Mouse (Mus musculus) stomach, postnatal 0 days (tissue): ENCODE results near the gene Olfr228. TPM values are rescaled to one million over a fixed set of nuclear protein-coding genes. Genes with fewer than 3 reads are reported as not detected.

Experiments
- polyA plus RNA-seq: library from polyadenylated mRNA; unstranded; fragments of >200 nt; fragmentation: Nextera tagmentation; extraction: Ambion mirVana; gene quantifications from 2 replicates; pipeline ENCODE4 v1.2.1, GENCODE M21; 2015

Gene Olfr228
- polyA plus RNA-seq, 1 experiment from 2014 or later, result not detected

Other genes with a start within 250 kb of the Olfr228 start
- gene Olfr1048, start 247.1 kb downstream of the Olfr228 start, polyA plus RNA-seq, result not detected in 2 replicates
- not detected in 2 replicates for gene Olfr1049, start 229.1 kb downstream of the Olfr228 start, polyA plus RNA-seq
- gene Olfr1051, start 208.3 kb downstream of the Olfr228 start, polyA plus RNA-seq, result not detected in 2 replicates
- gene Olfr1052, start 194.9 kb downstream of the Olfr228 start, polyA plus RNA-seq, result not detected in 2 replicates
- not detected in 2 replicates for gene Olfr1053, start 172.1 kb downstream of the Olfr228 start, polyA plus RNA-seq
- not detected in 2 replicates for gene Olfr1054, start 152.0 kb downstream of the Olfr228 start, polyA plus RNA-seq
- not detected in 2 replicates for gene Olfr1055, start 137.1 kb downstream of the Olfr228 start, polyA plus RNA-seq
- gene Olfr1056, start 124.9 kb downstream of the Olfr228 start, polyA plus RNA-seq, result not detected in 2 replicates
- not detected in 2 replicates for gene Olfr1057, start 109.0 kb downstream of the Olfr228 start, polyA plus RNA-seq
- gene Olfr1058, start 98.8 kb downstream of the Olfr228 start, polyA plus RNA-seq, result not detected in 2 replicates
- not detected in 2 replicates for gene Olfr1061, start 73.3 kb downstream of the Olfr228 start, polyA plus RNA-seq
- gene Olfr1062, start 60.6 kb downstream of the Olfr228 start, polyA plus RNA-seq, result not detected in 2 replicates
- gene Olfr1065, start 36.8 kb downstream of the Olfr228 start, polyA plus RNA-seq, result not detected in 2 replicates
- gene Olfr1066, start 31.1 kb downstream of the Olfr228 start, polyA plus RNA-seq, result not detected in 2 replicates
- not detected in 2 replicates for gene Olfr1076, start 21.1 kb upstream of the Olfr228 start, polyA plus RNA-seq
- gene Olfr1079, start 55.1 kb upstream of the Olfr228 start, polyA plus RNA-seq, result not detected in 2 replicates
- not detected in 2 replicates for gene Olfr1080, start 70.8 kb upstream of the Olfr228 start, polyA plus RNA-seq
- not detected in 2 replicates for gene Olfr1082, start 111.6 kb upstream of the Olfr228 start, polyA plus RNA-seq
- not detected in 2 replicates for gene Olfr1084, start 152.3 kb upstream of the Olfr228 start, polyA plus RNA-seq
- not detected in 2 replicates for gene Olfr1085, start 174.6 kb upstream of the Olfr228 start, polyA plus RNA-seq
- gene Olfr1086, start 192.7 kb upstream of the Olfr228 start, polyA plus RNA-seq, result not detected in 2 replicates
- not detected in 2 replicates for gene Olfr1087, start 211.0 kb upstream of the Olfr228 start, polyA plus RNA-seq
- gene Olfr1089, start 246.3 kb upstream of the Olfr228 start, polyA plus RNA-seq, result not detected in 2 replicates